Mouse (Mus musculus): ENCODE measurements around the gene Krcc1. TPM values are rescaled to one million over a fixed set of nuclear protein-coding genes. Genes with fewer than 3 reads are reported as not detected.
A peak's percentile ranks its signal among the peaks of the same experiment; 100 is the strongest.

The Krcc1 gene
- total and polyA plus RNA-seq, 3 experiments: 50.1 to 123 (median 85.5) TPM

DNA sequence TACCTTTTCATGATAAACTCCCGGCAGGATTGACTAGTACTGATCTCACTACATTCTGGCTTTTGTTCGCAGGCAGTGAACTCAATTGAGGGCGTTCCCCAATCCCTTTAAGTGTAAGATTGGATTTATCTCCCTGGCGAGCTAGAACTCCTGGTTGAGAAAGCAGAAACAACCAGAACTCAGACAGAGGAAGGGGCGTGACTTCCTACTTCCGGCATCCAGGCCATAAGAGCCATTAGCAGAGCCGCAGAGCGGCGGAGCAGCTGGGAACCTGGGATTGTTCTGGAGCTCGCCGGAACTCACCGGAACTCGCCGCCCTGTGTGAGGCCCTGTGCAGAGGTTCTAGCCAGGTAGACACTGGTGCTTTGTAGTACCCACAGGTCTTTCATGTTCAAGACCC is 22.0 kb downstream of the Krcc1 start:
- Histone ChIP-seq H3K9me3 (replicated peaks) (no peaks in the 10 kb centered on the region), H3K4me3 (ENCODE audit: low read depth, low read length) (no peak overlapping the region), H3K27me3 (ENCODE audit: insufficient read depth, low read length) (peaks cover 14% of the 10 kb centered on the region), H3K36me3 (replicated peaks) (no peaks in the 10 kb centered on the region), H3K4me1 (ENCODE audit: insufficient read depth, low read depth, low read length) (no peaks in the 10 kb centered on the region)
- DNase-seq (ENCODE audit: low spot score) (no peak), ATAC-seq (ENCODE audit: extremely low read depth, insufficient number of reproducible peaks, low FRiP score, poor library complexity, severe bottlenecking) (no peak)
- no peak for TF ChIP-seq GATA1 (IDR thresholded peaks at IDR 0.05; ENCODE audit: borderline replicate concordance, low read length)
- no peak for TF ChIP-seq GATA2 (IDR thresholded peaks at IDR 0.05; ENCODE audit: borderline replicate concordance, low read depth, low read length)
- no peak for TF ChIP-seq TAL1 (conservative IDR thresholded peaks at IDR 0.05; ENCODE audit: low read depth, low read length)
- TF ChIP-seq POLR2AphosphoS5 (IDR thresholded peaks at IDR 0.05; ENCODE audit: insufficient replicate concordance, low read depth, low read length): no peak
- no peak for TF ChIP-seq CTCF (IDR thresholded peaks at IDR 0.05; ENCODE audit: low read depth, low read length)

DNA sequence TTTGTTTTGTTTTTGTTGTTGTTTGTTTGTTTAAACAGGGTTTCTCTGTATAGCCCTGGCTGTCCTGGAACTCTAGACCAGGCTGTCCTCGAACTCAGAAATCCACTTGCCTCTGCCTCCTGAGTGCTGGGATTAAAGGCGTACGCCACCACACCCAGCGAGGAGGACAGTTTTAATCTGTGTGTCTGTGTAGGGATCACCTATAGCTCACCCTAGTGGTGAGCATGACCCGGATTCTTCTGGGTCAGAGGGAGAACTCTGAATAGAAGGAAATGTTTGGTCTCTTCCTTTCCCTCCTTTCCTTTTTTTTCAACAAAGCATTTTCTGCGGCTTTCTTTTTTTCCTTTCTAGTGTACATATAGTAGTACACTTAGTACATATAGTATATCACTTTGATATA is 23.8 kb downstream of the Krcc1 start:
- ATAC-seq (ENCODE audit: extremely low read depth, insufficient number of reproducible peaks, low FRiP score, poor library complexity, severe bottlenecking) (no peak), DNase-seq (ENCODE audit: low spot score) (no peak)
- no peaks in the 10 kb centered on the region for H3K9me3 ChIP-seq (replicated peaks)
- H3K36me3 ChIP-seq (replicated peaks): no peaks in the 10 kb centered on the region
- no peak overlapping the region for H3K4me3 ChIP-seq (ENCODE audit: low read depth, low read length)
- TF ChIP-seq TAL1 (conservative IDR thresholded peaks at IDR 0.05; ENCODE audit: low read depth, low read length) (no peak), GATA2 (IDR thresholded peaks at IDR 0.05; ENCODE audit: borderline replicate concordance, low read depth, low read length) (no peak), CTCF (IDR thresholded peaks at IDR 0.05; ENCODE audit: low read depth, low read length) (no peak), GATA1 (IDR thresholded peaks at IDR 0.05; ENCODE audit: borderline replicate concordance, low read length) (no peak), POLR2AphosphoS5 (IDR thresholded peaks at IDR 0.05; ENCODE audit: insufficient replicate concordance, low read depth, low read length) (no peak)
- H3K4me1 ChIP-seq (ENCODE audit: insufficient read depth, low read depth, low read length): no peaks in the 10 kb centered on the region
- peaks cover 15% of the 10 kb centered on the region for H3K27me3 ChIP-seq (ENCODE audit: insufficient read depth, low read length)

DNA sequence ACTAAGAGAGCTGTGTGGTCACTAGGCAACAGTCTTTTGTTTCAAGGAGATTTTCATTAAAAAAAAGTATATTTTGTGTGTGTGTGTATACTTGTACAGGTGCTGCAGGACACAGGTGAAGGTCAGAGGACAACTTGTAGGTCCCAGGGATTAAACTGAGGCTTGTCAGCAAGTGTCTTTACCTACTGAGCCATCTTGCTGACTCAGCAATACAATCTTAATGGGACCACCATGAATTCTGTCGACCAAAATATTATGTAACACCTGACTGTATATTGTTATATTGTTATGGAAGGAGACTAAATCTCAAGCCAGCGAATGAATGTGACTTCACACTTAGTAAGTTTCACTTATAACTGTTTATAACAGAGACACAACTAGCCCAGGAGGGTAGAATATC is 26.6 kb downstream of the Krcc1 start:
- H3K9me3 ChIP-seq (replicated peaks): no peaks in the 10 kb centered on the region
- H3K4me3 ChIP-seq (ENCODE audit: low read depth, low read length): no peak overlapping the region
- TF ChIP-seq POLR2AphosphoS5 (IDR thresholded peaks at IDR 0.05; ENCODE audit: insufficient replicate concordance, low read depth, low read length): no peak
- TF ChIP-seq TAL1 (conservative IDR thresholded peaks at IDR 0.05; ENCODE audit: low read depth, low read length): no peak
- TF ChIP-seq GATA2 (IDR thresholded peaks at IDR 0.05; ENCODE audit: borderline replicate concordance, low read depth, low read length): no peak
- no peak for TF ChIP-seq CTCF (IDR thresholded peaks at IDR 0.05; ENCODE audit: low read depth, low read length)
- TF ChIP-seq GATA1 (IDR thresholded peaks at IDR 0.05; ENCODE audit: borderline replicate concordance, low read length): no peak
- DNase-seq (ENCODE audit: low spot score): no peak
- peaks cover 21% of the 10 kb centered on the region for H3K27me3 ChIP-seq (ENCODE audit: insufficient read depth, low read length)
- H3K36me3 ChIP-seq (replicated peaks): no peaks in the 10 kb centered on the region
- H3K4me1 ChIP-seq (ENCODE audit: insufficient read depth, low read depth, low read length): no peaks in the 10 kb centered on the region
- ATAC-seq (ENCODE audit: extremely low read depth, insufficient number of reproducible peaks, low FRiP score, poor library complexity, severe bottlenecking): no peak

DNA sequence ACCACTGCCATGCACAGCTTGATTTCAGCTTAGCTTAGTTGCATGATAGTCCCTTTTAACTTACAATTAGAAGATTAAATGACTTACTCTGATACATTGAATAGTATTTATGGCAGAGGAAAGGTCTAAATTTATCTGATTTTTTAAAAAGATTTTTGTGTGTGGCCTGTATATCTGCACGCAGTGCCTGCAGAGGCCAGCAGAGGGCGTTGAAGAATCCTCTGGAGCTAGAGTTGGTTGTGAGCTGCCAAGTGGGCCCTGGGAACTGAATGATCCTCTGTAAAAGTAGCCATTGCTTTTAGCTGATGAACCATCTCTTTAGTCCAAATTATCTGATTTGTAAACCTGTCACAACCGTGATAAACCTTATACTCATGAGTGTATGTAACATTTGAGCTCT is 27.3 kb downstream of the Krcc1 start:
- Histone ChIP-seq H3K4me3 (ENCODE audit: low read depth, low read length) (no peak overlapping the region), H3K4me1 (ENCODE audit: insufficient read depth, low read depth, low read length) (no peaks in the 10 kb centered on the region), H3K36me3 (replicated peaks) (no peaks in the 10 kb centered on the region), H3K9me3 (replicated peaks) (no peaks in the 10 kb centered on the region), H3K27me3 (ENCODE audit: insufficient read depth, low read length) (peaks cover 22% of the 10 kb centered on the region)
- ATAC-seq (ENCODE audit: extremely low read depth, insufficient number of reproducible peaks, low FRiP score, poor library complexity, severe bottlenecking): no peak
- DNase-seq (ENCODE audit: low spot score): no peak
- TF ChIP-seq GATA1 (IDR thresholded peaks at IDR 0.05; ENCODE audit: borderline replicate concordance, low read length): no peak
- no peak for TF ChIP-seq GATA2 (IDR thresholded peaks at IDR 0.05; ENCODE audit: borderline replicate concordance, low read depth, low read length)
- TF ChIP-seq CTCF (IDR thresholded peaks at IDR 0.05; ENCODE audit: low read depth, low read length): peak; percentile 51
- TF ChIP-seq TAL1 (conservative IDR thresholded peaks at IDR 0.05; ENCODE audit: low read depth, low read length): no peak

DNA sequence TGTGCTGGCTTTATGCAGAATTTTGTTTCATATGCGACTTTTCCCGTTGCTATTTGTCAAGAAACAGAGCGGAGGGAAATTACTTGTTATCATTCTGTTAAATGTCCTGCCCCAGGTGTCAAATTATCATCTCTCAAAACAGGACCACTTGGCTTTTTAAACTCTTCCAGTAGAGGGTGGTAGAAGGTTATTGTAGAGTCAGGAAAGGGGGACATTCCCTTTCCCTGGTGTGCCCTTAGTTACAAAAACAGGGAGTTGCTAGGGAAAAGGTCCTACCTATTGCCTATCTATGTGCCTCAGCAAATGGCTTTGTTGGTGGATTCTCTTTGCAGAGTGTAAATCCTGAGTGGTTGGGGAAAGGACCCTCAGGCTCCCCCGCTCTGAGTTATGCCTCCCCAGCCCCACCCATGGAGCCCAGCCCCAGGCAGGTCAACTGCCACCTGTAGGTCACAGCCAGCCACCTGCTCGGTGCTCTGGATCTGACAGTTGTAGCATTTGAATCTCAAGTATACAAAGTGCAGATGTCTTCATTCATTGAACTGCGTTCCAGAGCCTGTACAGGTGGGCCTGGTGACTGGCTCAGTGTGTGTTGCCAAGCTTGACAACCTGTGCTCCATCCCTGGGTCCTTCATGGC is 30.7 kb downstream of the Krcc1 start:
- H3K27me3 ChIP-seq (ENCODE audit: insufficient read depth, low read length): peaks cover 30% of the 10 kb centered on the region
- TF ChIP-seq POLR2AphosphoS5 (IDR thresholded peaks at IDR 0.05; ENCODE audit: insufficient replicate concordance, low read depth, low read length) (no peak), TAL1 (conservative IDR thresholded peaks at IDR 0.05; ENCODE audit: low read depth, low read length) (no peak), GATA1 (IDR thresholded peaks at IDR 0.05; ENCODE audit: borderline replicate concordance, low read length) (no peak), CTCF (IDR thresholded peaks at IDR 0.05; ENCODE audit: low read depth, low read length) (no peak), GATA2 (IDR thresholded peaks at IDR 0.05; ENCODE audit: borderline replicate concordance, low read depth, low read length) (no peak)
- no peaks in the 10 kb centered on the region for H3K4me1 ChIP-seq (ENCODE audit: insufficient read depth, low read depth, low read length)
- no peak overlapping the region for H3K4me3 ChIP-seq (ENCODE audit: low read depth, low read length)
- no peak for DNase-seq (ENCODE audit: low spot score)
- no peaks in the 10 kb centered on the region for H3K36me3 ChIP-seq (replicated peaks)
- no peak for ATAC-seq (ENCODE audit: extremely low read depth, insufficient number of reproducible peaks, low FRiP score, poor library complexity, severe bottlenecking)
- no peaks in the 10 kb centered on the region for H3K9me3 ChIP-seq (replicated peaks)

DNA sequence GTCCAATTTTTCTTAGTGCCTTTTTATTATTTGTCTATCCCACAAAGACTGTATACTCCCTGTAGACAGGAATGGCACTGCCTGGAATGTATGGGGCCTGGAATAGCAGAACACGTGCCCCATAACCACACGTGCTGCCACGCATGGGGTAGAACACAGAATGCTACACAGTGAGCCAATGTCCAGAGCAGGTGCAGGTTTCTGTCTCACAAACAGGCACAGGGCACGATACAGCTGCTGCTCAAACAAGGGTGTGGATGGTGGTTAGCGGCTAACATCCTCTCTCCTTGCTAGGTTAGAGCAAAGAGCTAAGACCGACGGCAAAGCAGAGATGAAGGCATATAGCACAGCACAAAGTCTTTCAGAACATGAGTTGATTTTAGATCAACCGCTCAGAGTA is 36.0 kb downstream of the Krcc1 start:
- Histone ChIP-seq H3K36me3 (replicated peaks) (no peaks in the 10 kb centered on the region), H3K27me3 (ENCODE audit: insufficient read depth, low read length) (peaks cover 16% of the 10 kb centered on the region), H3K4me3 (ENCODE audit: low read depth, low read length) (no peak overlapping the region), H3K4me1 (ENCODE audit: insufficient read depth, low read depth, low read length) (no peaks in the 10 kb centered on the region), H3K9me3 (replicated peaks) (no peaks in the 10 kb centered on the region)
- ATAC-seq (ENCODE audit: extremely low read depth, insufficient number of reproducible peaks, low FRiP score, poor library complexity, severe bottlenecking): no peak
- TF ChIP-seq POLR2AphosphoS5 (IDR thresholded peaks at IDR 0.05; ENCODE audit: insufficient replicate concordance, low read depth, low read length) (no peak), TAL1 (conservative IDR thresholded peaks at IDR 0.05; ENCODE audit: low read depth, low read length) (no peak), GATA2 (IDR thresholded peaks at IDR 0.05; ENCODE audit: borderline replicate concordance, low read depth, low read length) (no peak), CTCF (IDR thresholded peaks at IDR 0.05; ENCODE audit: low read depth, low read length) (no peak), GATA1 (IDR thresholded peaks at IDR 0.05; ENCODE audit: borderline replicate concordance, low read length) (no peak)
- no peak for DNase-seq (ENCODE audit: low spot score)

All from G1E (cell line).